Mouse (Mus musculus) liver, embryonic 14 days (tissue): ENCODE measurements around the gene Acer2. TPM values are rescaled to one million over a fixed set of nuclear protein-coding genes. Genes with fewer than 3 reads are reported as not detected.

Experiments used
- polyA plus RNA-seq: library from polyadenylated mRNA; depleted of rRNA; stranded (reverse); fragments of >200 nt; gene quantifications from 2 replicates; pipeline ENCODE4 v1.2.3, GENCODE M21; 2012; rRNA removed

Gene Acer2
- polyA plus RNA-seq = 2.5 and 3.0 TPM in 2 replicates

DNA sequence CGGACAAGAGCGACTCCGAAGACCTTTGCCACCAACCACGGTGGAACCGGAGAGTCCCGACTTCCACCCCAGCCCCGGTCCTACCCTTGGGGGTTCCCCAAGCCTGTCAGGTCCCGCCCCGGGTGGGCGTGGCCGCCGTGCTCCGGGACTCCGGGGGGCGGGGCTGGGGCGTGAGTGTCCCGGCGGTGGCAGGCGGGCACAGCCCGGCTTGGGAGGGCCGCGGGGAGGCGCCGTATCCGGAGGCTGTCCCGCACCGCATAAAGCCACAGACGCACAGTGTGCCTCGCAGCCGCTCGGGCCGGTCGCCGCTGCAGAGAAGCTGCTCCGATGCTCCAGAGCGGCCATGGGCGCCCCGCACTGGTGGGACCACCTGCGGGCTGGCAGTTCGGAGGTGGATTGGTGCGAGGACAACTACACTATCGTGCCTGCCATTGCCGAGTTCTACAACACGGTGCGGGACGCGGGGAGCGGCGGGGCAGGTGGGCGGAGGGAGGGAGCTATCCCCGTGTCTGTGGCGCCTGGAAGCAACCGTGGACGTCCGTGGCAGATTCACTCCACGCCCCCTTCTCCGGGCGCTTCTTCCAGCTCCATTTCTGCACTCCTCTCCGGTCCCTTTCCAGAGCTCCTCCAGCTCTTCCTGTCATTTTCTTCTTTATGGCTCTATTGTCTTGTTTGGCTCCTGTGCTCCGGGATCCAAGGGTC, at the start of gene Acer2:
TSS of gene Acer2 (plus strand) at position 251 of the 702 bp plus-strand sequence.

DNA sequence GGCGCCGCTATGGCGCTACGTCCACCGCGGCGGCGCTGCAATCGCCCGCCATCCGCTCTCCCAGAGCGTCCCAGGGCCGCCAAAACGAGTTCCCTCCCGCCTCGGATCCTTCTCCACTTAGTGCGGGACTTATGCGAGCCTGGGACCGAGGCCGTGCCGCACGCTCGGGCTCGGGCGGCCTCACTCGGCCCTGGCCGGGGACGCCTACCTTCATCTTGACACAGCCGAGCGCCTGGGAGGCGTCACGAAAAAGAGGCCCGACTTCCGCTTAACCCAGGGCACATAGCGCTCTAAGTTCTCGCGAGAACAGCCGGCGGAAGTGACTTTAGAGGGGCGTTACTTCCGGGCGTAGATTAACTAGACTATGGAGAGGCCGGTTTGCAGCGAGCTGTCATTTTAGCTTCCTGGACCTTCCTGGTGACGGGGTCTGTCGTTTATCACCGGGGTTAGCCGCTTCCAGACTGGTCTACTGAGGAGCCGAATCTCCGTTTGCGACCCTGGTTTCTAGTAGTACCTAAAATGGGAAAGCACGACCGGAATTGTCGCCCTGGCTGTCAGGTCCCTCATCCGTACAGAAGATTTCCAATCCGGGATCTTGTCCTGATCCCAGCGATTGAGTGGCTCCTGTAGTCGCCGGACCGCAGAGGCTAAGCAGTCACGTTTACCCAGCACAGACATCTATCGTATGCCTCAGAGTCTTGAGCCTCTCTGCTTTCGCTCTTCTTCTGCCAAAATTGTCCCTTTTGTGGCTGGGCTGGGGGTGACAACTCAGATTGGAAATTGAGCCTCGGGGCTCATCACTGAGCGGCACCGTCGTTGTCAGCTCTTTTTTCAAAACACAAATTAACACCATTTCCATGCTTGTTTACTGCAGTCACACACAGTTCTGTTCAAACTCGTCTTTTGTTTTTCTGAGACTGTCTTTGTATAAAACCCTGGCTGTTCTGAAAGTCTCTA, 16.8 kb upstream of the Acer2 start, which contains the start of gene Rps6:
TSS of gene Rps6 (minus strand) at position 300 of the 957 bp plus-strand sequence.

Other genes with a start within 250 kb of the Acer2 start
- 94.1 and 117 TPM in 2 replicates for gene Plin2, start 204.3 kb upstream of the Acer2 start, polyA plus RNA-seq
- gene Dennd4c, start 125.8 kb upstream of the Acer2 start, polyA plus RNA-seq = 2.7 and 3.1 TPM in 2 replicates
- gene Rps6, start 17.0 kb upstream of the Acer2 start, polyA plus RNA-seq = 1,240 and 1,441 TPM in 2 replicates